Mouse (Mus musculus) lung, postnatal 0 days (tissue): Measurements from ENCODE around the gene Shisa2.

Experiments
- CTCF ChIP-seq: IDR thresholded peaks from 2 replicates; pipeline ENCODE4 v1.5.1; 2016; ENCODE audit warnings: antibody characterized with exemption, mild to moderate bottlenecking
- EP300 ChIP-seq: IDR thresholded peaks from 2 replicates; pipeline ENCODE4 v1.6.1; 2016; ENCODE audit warnings: antibody characterized with exemption, mild to moderate bottlenecking, control low read depth

- TF ChIP-seq CTCF (no peak), EP300 (no peak)
Measured at GRCm38 (mm10) chr14:59594988-59595387, 30.1 kb upstream of the Shisa2 start.
